Mouse (Mus musculus): Measurements from ENCODE around the gene Il33. TPM values are rescaled to one million over a fixed set of nuclear protein-coding genes. Genes with fewer than 3 reads are reported as not detected.

Il33 gene
- polyA plus RNA-seq, 1 experiment, result 2.1 TPM

GRCm38 (mm10) chr19:29955454-29955853, 30.5 kb downstream of the Il33 start:
- 59% methylated on average over 2 of the region's 2 CpGs for WGBS
- H3K4me1 ChIP-seq (ENCODE audit: control insufficient read depth, insufficient read depth, low read length), result no peaks in the 10 kb centered on the region
- no peak for TF ChIP-seq POLR2A (IDR thresholded peaks at IDR 0.05; ENCODE audit: borderline replicate concordance, control insufficient read depth, low read depth, low read length)
- H3K27ac ChIP-seq (ENCODE audit: control insufficient read depth, insufficient read depth, low read depth, low read length, poor library complexity), result no peak overlapping the region
- no peak overlapping the region for H3K4me3 ChIP-seq (replicated peaks; ENCODE audit: control insufficient read depth, low read depth, low read length)

DNA sequence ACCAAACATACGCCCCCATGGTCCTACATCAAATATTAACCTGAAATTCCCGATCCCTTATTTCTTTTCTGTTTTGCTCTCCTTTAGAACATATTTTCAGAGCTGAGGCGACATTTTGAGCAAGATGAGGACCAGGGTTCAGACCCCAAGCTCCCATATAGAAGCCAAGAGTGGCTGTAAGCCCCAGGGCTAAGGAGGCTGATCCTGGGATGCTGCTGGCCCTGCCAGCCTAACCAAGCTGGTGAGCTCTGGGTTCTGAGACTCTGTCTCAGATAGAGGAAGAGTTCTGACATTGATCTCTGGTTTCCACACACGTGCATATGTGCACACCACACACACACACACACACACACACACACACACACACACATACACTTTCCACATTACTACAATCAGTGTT, 36.0 kb downstream of the Il33 start:
- TF ChIP-seq CTCF (IDR thresholded peaks at IDR 0.05; ENCODE audit: control insufficient read depth, insufficient read depth, low read length), result no peak
- no peak for TF ChIP-seq POLR2A (IDR thresholded peaks at IDR 0.05; ENCODE audit: borderline replicate concordance, control insufficient read depth, low read depth, low read length)
- H3K4me3 ChIP-seq (replicated peaks; ENCODE audit: control insufficient read depth, low read depth, low read length), result no peak overlapping the region
- WGBS, result 71% methylated on average over 4 of the region's 4 CpGs
- no peak overlapping the region for H3K27ac ChIP-seq (ENCODE audit: control insufficient read depth, insufficient read depth, low read depth, low read length, poor library complexity)
- no peaks in the 10 kb centered on the region for H3K4me1 ChIP-seq (ENCODE audit: control insufficient read depth, insufficient read depth, low read length)

DNA sequence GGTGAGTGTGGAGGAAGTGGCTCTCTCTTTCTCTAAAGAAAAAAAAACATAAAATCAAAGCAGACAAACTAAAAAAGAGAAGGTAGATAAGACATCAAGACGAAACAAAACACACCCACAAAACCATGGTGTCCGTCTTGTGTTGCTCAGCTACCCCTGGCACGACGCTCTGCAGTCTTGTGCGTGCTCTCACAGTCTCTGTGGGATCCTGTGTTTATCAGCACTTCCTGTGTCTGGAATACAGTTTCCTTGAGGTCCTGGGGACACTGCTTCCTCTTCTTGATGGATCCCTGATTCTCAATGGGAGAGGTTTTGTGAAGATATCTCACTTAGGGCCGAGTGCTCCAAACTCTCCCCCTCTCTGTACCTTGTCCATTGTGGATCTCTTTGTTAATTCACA, 36.9 kb downstream of the Il33 start:
- TF ChIP-seq CTCF (IDR thresholded peaks at IDR 0.05; ENCODE audit: control insufficient read depth, insufficient read depth, low read length) (no peak), POLR2A (IDR thresholded peaks at IDR 0.05; ENCODE audit: borderline replicate concordance, control insufficient read depth, low read depth, low read length) (no peak)
- 34% methylated on average over 6 of the region's 6 CpGs for WGBS

GRCm38 (mm10) chr19:29963598-29964092, 38.7 kb downstream of the Il33 start:
- no peak overlapping the region for H3K4me3 ChIP-seq (replicated peaks; ENCODE audit: control insufficient read depth, low read depth, low read length)
- H3K4me1 ChIP-seq (ENCODE audit: control insufficient read depth, insufficient read depth, low read length), result no peaks in the 10 kb centered on the region
- TF ChIP-seq POLR2A (IDR thresholded peaks at IDR 0.05; ENCODE audit: borderline replicate concordance, control insufficient read depth, low read depth, low read length), result no peak
- no peak for TF ChIP-seq CTCF (IDR thresholded peaks at IDR 0.05; ENCODE audit: control insufficient read depth, insufficient read depth, low read length)
- WGBS, result 65% methylated on average over 2 of the region's 2 CpGs
- no peak overlapping the region for H3K27ac ChIP-seq (ENCODE audit: control insufficient read depth, insufficient read depth, low read depth, low read length, poor library complexity)

More for the DNA sequence above, 36.9 kb downstream of the Il33 start:
- Histone ChIP-seq H3K27ac (ENCODE audit: control insufficient read depth, insufficient read depth, low read depth, low read length, poor library complexity) (no peak overlapping the region), H3K4me3 (replicated peaks; ENCODE audit: control insufficient read depth, low read depth, low read length) (no peak overlapping the region), H3K4me1 (ENCODE audit: control insufficient read depth, insufficient read depth, low read length) (no peaks in the 10 kb centered on the region)

GRCm38 (mm10) chr19:29967960-29968359, 43.0 kb downstream of the Il33 start:
- Histone ChIP-seq H3K27ac (ENCODE audit: control insufficient read depth, insufficient read depth, low read depth, low read length, poor library complexity) (no peak overlapping the region), H3K4me1 (ENCODE audit: control insufficient read depth, insufficient read depth, low read length) (no peaks in the 10 kb centered on the region), H3K4me3 (replicated peaks; ENCODE audit: control insufficient read depth, low read depth, low read length) (no peak overlapping the region)
- 80% methylated on average over 3 of the region's 3 CpGs for WGBS
- no peak for TF ChIP-seq POLR2A (IDR thresholded peaks at IDR 0.05; ENCODE audit: borderline replicate concordance, control insufficient read depth, low read depth, low read length)
- no peak for TF ChIP-seq CTCF (IDR thresholded peaks at IDR 0.05; ENCODE audit: control insufficient read depth, insufficient read depth, low read length)

DNA sequence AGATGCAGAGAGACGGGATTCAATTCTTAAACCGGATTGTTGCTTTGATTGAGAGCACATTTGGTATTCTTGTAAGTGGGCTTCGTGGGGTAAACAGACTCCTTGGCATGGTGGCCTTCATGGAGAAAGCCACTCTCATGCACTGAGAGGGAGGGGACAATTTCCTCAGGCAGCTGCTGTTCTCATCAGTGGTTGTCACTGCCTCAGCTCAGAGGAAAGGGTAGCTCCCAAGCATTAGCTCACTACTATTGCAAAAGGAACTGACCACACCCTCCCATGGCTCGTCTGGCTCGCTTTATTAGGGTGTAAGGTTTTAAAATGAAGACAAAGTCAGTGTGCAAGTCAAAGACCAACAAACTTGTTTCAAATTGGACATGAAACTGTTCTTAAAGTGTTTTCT, 48.5 kb downstream of the Il33 start:
- Histone ChIP-seq H3K4me1 (ENCODE audit: control insufficient read depth, insufficient read depth, low read length) (no peaks in the 10 kb centered on the region), H3K27ac (ENCODE audit: control insufficient read depth, insufficient read depth, low read depth, low read length, poor library complexity) (no peak overlapping the region), H3K4me3 (replicated peaks; ENCODE audit: control insufficient read depth, low read depth, low read length) (no peak overlapping the region)
- TF ChIP-seq CTCF (IDR thresholded peaks at IDR 0.05; ENCODE audit: control insufficient read depth, insufficient read depth, low read length), result no peak
- no peak for TF ChIP-seq POLR2A (IDR thresholded peaks at IDR 0.05; ENCODE audit: borderline replicate concordance, control insufficient read depth, low read depth, low read length)
- 54% methylated on average over 5 of the region's 5 CpGs for WGBS

GRCm38 (mm10) chr19:29978847-29979246, 53.9 kb downstream of the Il33 start:
- no peak for TF ChIP-seq CTCF (IDR thresholded peaks at IDR 0.05; ENCODE audit: control insufficient read depth, insufficient read depth, low read length)
- no peak for TF ChIP-seq POLR2A (IDR thresholded peaks at IDR 0.05; ENCODE audit: borderline replicate concordance, control insufficient read depth, low read depth, low read length)
- WGBS, result 52% methylated on average over 2 of the region's 2 CpGs
- Histone ChIP-seq H3K4me3 (replicated peaks; ENCODE audit: control insufficient read depth, low read depth, low read length) (no peak overlapping the region), H3K27ac (ENCODE audit: control insufficient read depth, insufficient read depth, low read depth, low read length, poor library complexity) (no peak overlapping the region), H3K4me1 (ENCODE audit: control insufficient read depth, insufficient read depth, low read length) (no peaks in the 10 kb centered on the region)

- no peak overlapping the region for H3K27ac ChIP-seq (ENCODE audit: control insufficient read depth, insufficient read depth, low read depth, low read length, poor library complexity)
- 81% methylated on average over 8 of the region's 8 CpGs for WGBS
- no peak overlapping the region for H3K4me3 ChIP-seq (replicated peaks; ENCODE audit: control insufficient read depth, low read depth, low read length)
- H3K4me1 ChIP-seq (ENCODE audit: control insufficient read depth, insufficient read depth, low read length), result no peaks in the 10 kb centered on the region
- no peak for TF ChIP-seq CTCF (IDR thresholded peaks at IDR 0.05; ENCODE audit: control insufficient read depth, insufficient read depth, low read length)
- no peak for TF ChIP-seq POLR2A (IDR thresholded peaks at IDR 0.05; ENCODE audit: borderline replicate concordance, control insufficient read depth, low read depth, low read length)
Measured at GRCm38 (mm10) chr19:29979452-29980089, 54.7 kb downstream of the Il33 start.
